Mouse (Mus musculus) embryonic facial prominence, embryonic 11.5 days (tissue): ENCODE data around the gene Mars. TPM values are rescaled to one million over a fixed set of nuclear protein-coding genes. Genes with fewer than 3 reads are reported as not detected.

Experiments used
- ATAC-seq: fragments of 200-750 bp; cut with Nextera tagmentation; replicated peaks from 2 replicates; pipeline ENCODE4 v1.8.0; 2017; ENCODE audit warnings: low read depth; ENCODE audit not compliant: insufficient number of reproducible peaks, low FRiP score, low TSS enrichment
- DNase-seq: peaks from one replicate; pipeline ENCODE4 v3.0.0-alpha.2; 2015; ENCODE audit warnings: low spot score
- H3K27ac ChIP-seq: fragments of 300-500 bp; sonication (generic); replicated peaks from 2 replicates; pipeline ENCODE4 v1.5.1; 2014; ENCODE audit warnings: mild to moderate bottlenecking, low read depth, low read length, control low read depth
- H3K27me3 ChIP-seq: fragments of 300-500 bp; sonication (generic); 2 replicates; pipeline ENCODE4 v1.6.1; 2014; ENCODE audit warnings: mild to moderate bottlenecking, low read length, moderate library complexity, mixed read lengths; ENCODE audit not compliant: control insufficient read depth, insufficient read depth
- H3K36me3 ChIP-seq: fragments of 300-500 bp; sonication (generic); replicated peaks from 2 replicates; pipeline ENCODE4 v1.6.1; 2014; ENCODE audit warnings: low read depth, mild to moderate bottlenecking, low read length, moderate library complexity, mixed read lengths; ENCODE audit not compliant: control insufficient read depth, insufficient read depth
- H3K4me1 ChIP-seq: fragments of 300-500 bp; sonication (generic); 2 replicates; pipeline ENCODE4 v1.6.1; 2014; ENCODE audit warnings: low read length, mixed read lengths; ENCODE audit not compliant: control insufficient read depth, insufficient read depth
- H3K4me2 ChIP-seq: fragments of 300-500 bp; sonication (generic); 2 replicates; pipeline ENCODE4 v1.6.1; 2014; ENCODE audit warnings: low read depth, mild to moderate bottlenecking, control low read depth, low read length, moderate library complexity
- H3K4me3 ChIP-seq: fragments of 300-500 bp; sonication (generic); 2 replicates; pipeline ENCODE4 v1.5.1; 2014; ENCODE audit warnings: low read depth, low read length, control low read depth
- H3K9ac ChIP-seq: fragments of 300-500 bp; sonication (generic); replicated peaks from 2 replicates; pipeline ENCODE4 v1.6.1; 2014; ENCODE audit warnings: mild to moderate bottlenecking, control low read depth, low read length
- H3K9me3 ChIP-seq: fragments of 300-500 bp; sonication (generic); replicated peaks from 2 replicates; pipeline ENCODE4 v1.6.1; 2016; ENCODE audit warnings: mild to moderate bottlenecking, low read length, inconsistent platforms, mixed read lengths; ENCODE audit not compliant: control insufficient read depth
- WGBS: fragments of 180-500 bp; shearing (Covaris S2); extraction: QIAGEN DNeasy Blood & Tissue Kit; methylation state at CpG from one replicate; pipeline ENCODE4 v1.1.7; 2014; 5-methylcytosine and 5-hydroxymethylcytosine counted together
- polyA plus RNA-seq: library from polyadenylated mRNA; unstranded; fragments of >200 nt; fragmentation: Nextera tagmentation; extraction: Ambion mirVana; gene quantifications from 2 replicates; pipeline ENCODE4 v1.2.1, GENCODE M21; 2014

The Mars gene
- polyA plus RNA-seq, 1 experiment from 2014 or later: 179 TPM

GRCm38 (mm10) chr10:127286730-127287129, 24.9 kb downstream of the Mars start:
- H3K27ac ChIP-seq: no peak overlapping the region
- peaks cover 13% of the 10 kb centered on the region for H3K36me3 ChIP-seq
- peak overlapping the region; percentile 0; the same call in 1 of the 2 replicates for H3K4me2 ChIP-seq
- no peaks in the 10 kb centered on the region for H3K9me3 ChIP-seq
- H3K9ac ChIP-seq: no peak overlapping the region
- H3K27me3 ChIP-seq: no peaks in the 10 kb centered on the region
- 61% methylated on average over 7 of the region's 7 CpGs for WGBS
- peaks cover 5% of the 10 kb centered on the region for H3K4me1 ChIP-seq
- no peak overlapping the region for H3K4me3 ChIP-seq
- ATAC-seq (no peak), DNase-seq (no peak)

GRCm38 (mm10) chr10:127286194-127286593, 25.4 kb downstream of the Mars start:
- H3K36me3 ChIP-seq: peaks cover 17% of the 10 kb centered on the region
- H3K9ac ChIP-seq: no peak overlapping the region
- no peak overlapping the region for H3K4me2 ChIP-seq
- DNase-seq: no peak
- no peak overlapping the region for H3K4me3 ChIP-seq
- no peak for ATAC-seq
- no peaks in the 10 kb centered on the region for H3K27me3 ChIP-seq
- H3K27ac ChIP-seq: no peak overlapping the region
- no peaks in the 10 kb centered on the region for H3K9me3 ChIP-seq
- peaks cover 5% of the 10 kb centered on the region for H3K4me1 ChIP-seq
- 80% methylated on average over 7 of the region's 7 CpGs for WGBS

GRCm38 (mm10) chr10:127285644-127286043, 25.9 kb downstream of the Mars start:
- no peak overlapping the region for H3K4me3 ChIP-seq
- no peak overlapping the region for H3K4me2 ChIP-seq
- peaks cover 17% of the 10 kb centered on the region for H3K36me3 ChIP-seq
- WGBS: 70% methylated on average over 11 of the region's 13 CpGs
- peaks cover 5% of the 10 kb centered on the region for H3K4me1 ChIP-seq
- H3K9ac ChIP-seq: peak overlapping the region; percentile 28
- no peaks in the 10 kb centered on the region for H3K27me3 ChIP-seq
- DNase-seq: no peak
- no peak for ATAC-seq
- no peak overlapping the region for H3K27ac ChIP-seq
- H3K9me3 ChIP-seq: no peaks in the 10 kb centered on the region

- peaks cover 5% of the 10 kb centered on the region for H3K4me1 ChIP-seq
- WGBS: 73% methylated on average over 11 of the region's 11 CpGs
- no peaks in the 10 kb centered on the region for H3K27me3 ChIP-seq
- DNase-seq: no peak
- H3K9me3 ChIP-seq: no peaks in the 10 kb centered on the region
- no peak for ATAC-seq
- peak overlapping the region; percentile 28; the same call in 1 of the 2 replicates for H3K9ac ChIP-seq
- no peak overlapping the region for H3K27ac ChIP-seq
- H3K4me2 ChIP-seq: no peak overlapping the region
- H3K36me3 ChIP-seq: peaks cover 17% of the 10 kb centered on the region
- no peak overlapping the region for H3K4me3 ChIP-seq
These were observed 26.7 kb downstream of the Mars start for GRCm38 (mm10) chr10:127284724-127285500.

GRCm38 (mm10) chr10:127284105-127284622, 27.4 kb downstream of the Mars start:
- no peak overlapping the region for H3K9ac ChIP-seq
- no peaks in the 10 kb centered on the region for H3K9me3 ChIP-seq
- DNase-seq (no peak), ATAC-seq (no peak)
- H3K36me3 ChIP-seq: peaks cover 19% of the 10 kb centered on the region
- no peak overlapping the region for H3K27ac ChIP-seq
- no peak overlapping the region for H3K4me3 ChIP-seq
- H3K27me3 ChIP-seq: no peaks in the 10 kb centered on the region
- H3K4me2 ChIP-seq: no peak overlapping the region
- 96% methylated on average over 7 of the region's 7 CpGs for WGBS
- H3K4me1 ChIP-seq: peaks cover 5% of the 10 kb centered on the region

- no peaks in the 10 kb centered on the region for H3K27me3 ChIP-seq
- ATAC-seq: no peak
- H3K9me3 ChIP-seq: no peaks in the 10 kb centered on the region
- H3K9ac ChIP-seq: no peak overlapping the region
- H3K4me3 ChIP-seq: no peak overlapping the region
- H3K36me3 ChIP-seq: peaks cover 25% of the 10 kb centered on the region
- no peak overlapping the region for H3K4me2 ChIP-seq
- 82% methylated on average over 13 of the region's 13 CpGs for WGBS
- no peak overlapping the region for H3K27ac ChIP-seq
- no peak for DNase-seq
- peaks cover 3% of the 10 kb centered on the region for H3K4me1 ChIP-seq
These were observed 28.9 kb downstream of the Mars start for GRCm38 (mm10) chr10:127282620-127283215.

- Histone ChIP-seq H3K4me1 (no peaks in the 10 kb centered on the region), H3K27me3 (no peaks in the 10 kb centered on the region), H3K9ac (no peak overlapping the region), H3K27ac (no peak overlapping the region), H3K9me3 (no peaks in the 10 kb centered on the region), H3K4me2 (no peak overlapping the region), H3K36me3 (peaks cover 36% of the 10 kb centered on the region), H3K4me3 (no peak overlapping the region)
- no peak for DNase-seq
- 89% methylated on average over 8 of the region's 8 CpGs for WGBS
- no peak for ATAC-seq
These were observed 30.3 kb downstream of the Mars start for GRCm38 (mm10) chr10:127281316-127281715.

- Histone ChIP-seq H3K4me3 (no peak overlapping the region), H3K27ac (no peak overlapping the region), H3K9me3 (no peaks in the 10 kb centered on the region), H3K27me3 (no peaks in the 10 kb centered on the region), H3K36me3 (peaks cover 29% of the 10 kb centered on the region), H3K9ac (no peak overlapping the region), H3K4me1 (no peaks in the 10 kb centered on the region), H3K4me2 (no peak overlapping the region)
- 93% methylated on average over 2 of the region's 2 CpGs for WGBS
- no peak for ATAC-seq
- no peak for DNase-seq
These were observed 31.9 kb downstream of the Mars start for GRCm38 (mm10) chr10:127279730-127280129.
